Mouse (Mus musculus) embryonic facial prominence, embryonic 12.5 days (tissue): ENCODE results near the gene Pitpnc1. TPM values are rescaled to one million over a fixed set of nuclear protein-coding genes. Genes with fewer than 3 reads are reported as not detected.

Experiments used
- ATAC-seq: fragments of 200-750 bp; cut with Nextera tagmentation; 2 replicates; pipeline ENCODE4 v1.8.0; 2017; ENCODE audit not compliant: insufficient number of reproducible peaks, insufficient read depth, low FRiP score, low TSS enrichment
- H3K27ac ChIP-seq: fragments of 300-500 bp; sonication (generic); 2 replicates; pipeline ENCODE4 v1.5.1; 2016; ENCODE audit warnings: mild to moderate bottlenecking
- H3K27me3 ChIP-seq: fragments of 300-500 bp; sonication (generic); 2 replicates; pipeline ENCODE4 v1.6.1; 2016; ENCODE audit warnings: mild to moderate bottlenecking, moderate library complexity
- H3K36me3 ChIP-seq: fragments of 300-500 bp; sonication (generic); 2 replicates; pipeline ENCODE4 v1.6.1; 2016; ENCODE audit warnings: mild to moderate bottlenecking
- H3K4me1 ChIP-seq: fragments of 300-500 bp; sonication (generic); 2 replicates; pipeline ENCODE4 v1.6.1; 2016
- H3K4me2 ChIP-seq: fragments of 300-500 bp; sonication (generic); replicated peaks from 2 replicates; pipeline ENCODE4 v1.6.1; 2016; ENCODE audit warnings: mild to moderate bottlenecking, moderate library complexity
- H3K4me3 ChIP-seq: fragments of 300-500 bp; sonication (generic); 2 replicates; pipeline ENCODE4 v1.5.1; 2016; ENCODE audit warnings: mild to moderate bottlenecking
- H3K9ac ChIP-seq: fragments of 300-500 bp; sonication (generic); 2 replicates; pipeline ENCODE4 v1.6.1; 2016; ENCODE audit warnings: mild to moderate bottlenecking, moderate library complexity
- H3K9me3 ChIP-seq: fragments of 300-500 bp; sonication (generic); 2 replicates; pipeline ENCODE4 v1.6.1; 2016; ENCODE audit warnings: mild to moderate bottlenecking, moderate library complexity
- WGBS: fragments of 180-500 bp; shearing (Covaris S2); methylation state at CpG from one replicate; pipeline ENCODE4 v1.1.7; 2016; 5-methylcytosine and 5-hydroxymethylcytosine counted together
- polyA plus RNA-seq: library from polyadenylated mRNA; unstranded; fragments of >200 nt; fragmentation: Nextera tagmentation; extraction: Ambion mirVana; gene quantifications from 2 replicates; pipeline ENCODE4 v1.2.1, GENCODE M21; 2016

Gene Pitpnc1
- polyA plus RNA-seq, 1 experiment from 2014 or later, result 36.3 TPM

DNA sequence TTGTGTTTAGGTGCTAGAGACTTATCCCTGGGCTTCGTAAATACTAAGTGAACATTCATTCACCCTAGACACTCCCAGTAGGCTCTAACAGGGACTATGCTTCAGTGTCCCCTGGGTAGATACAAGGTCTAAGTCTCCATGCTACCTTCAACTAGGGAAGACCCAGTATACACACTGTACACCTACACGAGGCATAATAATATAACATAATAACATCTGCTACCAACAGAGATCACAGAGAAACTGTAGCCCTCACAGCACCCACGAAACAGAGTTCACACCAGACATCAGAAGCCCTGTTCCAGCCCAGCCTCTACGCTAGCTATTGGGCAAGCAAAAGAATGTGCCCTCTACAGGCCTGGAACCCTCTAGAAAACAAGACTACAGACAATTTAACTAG, 5.5 kb downstream of the Pitpnc1 start:
- peaks cover 16% of the 10 kb centered on the region for H3K4me1 ChIP-seq

DNA sequence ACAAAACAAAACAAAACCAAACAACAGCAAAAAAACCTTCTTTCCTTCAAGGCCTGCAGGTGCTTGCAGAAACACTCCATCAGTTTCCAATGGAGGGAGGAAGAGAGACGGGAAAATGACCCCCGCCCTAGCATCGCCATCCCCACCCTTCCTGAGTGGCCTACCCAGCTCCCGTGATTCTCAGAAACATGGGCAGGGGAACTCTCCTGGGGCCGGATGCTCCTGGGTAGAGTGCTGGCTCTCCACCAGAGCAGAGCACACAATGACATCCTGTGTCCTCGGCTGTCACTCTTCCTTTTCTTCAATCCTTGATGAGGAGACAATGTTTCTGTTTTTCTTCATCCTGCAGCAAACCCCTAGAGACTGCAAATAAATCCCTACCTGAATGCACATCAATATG, 6.4 kb downstream of the Pitpnc1 start:
- Histone ChIP-seq H3K27me3 (no peaks in the 10 kb centered on the region), H3K4me2 (no peak overlapping the region), H3K4me1 (peaks cover 16% of the 10 kb centered on the region), H3K27ac (no peak overlapping the region), H3K9me3 (no peaks in the 10 kb centered on the region), H3K4me3 (no peak overlapping the region), H3K9ac (no peak overlapping the region), H3K36me3 (no peaks in the 10 kb centered on the region)
- 40% methylated on average over 6 of the region's 6 CpGs for WGBS
- no peak for ATAC-seq

More for the DNA sequence above, 5.5 kb downstream of the Pitpnc1 start:
- no peak overlapping the region for H3K4me3 ChIP-seq
- no peaks in the 10 kb centered on the region for H3K27me3 ChIP-seq
- H3K36me3 ChIP-seq, result no peaks in the 10 kb centered on the region
- H3K9ac ChIP-seq, result no peak overlapping the region
- ATAC-seq, result no peak
- no peaks in the 10 kb centered on the region for H3K9me3 ChIP-seq
- H3K27ac ChIP-seq, result no peak overlapping the region
- 92% methylated on average over 4 of the region's 4 CpGs for WGBS
- no peak overlapping the region for H3K4me2 ChIP-seq

DNA sequence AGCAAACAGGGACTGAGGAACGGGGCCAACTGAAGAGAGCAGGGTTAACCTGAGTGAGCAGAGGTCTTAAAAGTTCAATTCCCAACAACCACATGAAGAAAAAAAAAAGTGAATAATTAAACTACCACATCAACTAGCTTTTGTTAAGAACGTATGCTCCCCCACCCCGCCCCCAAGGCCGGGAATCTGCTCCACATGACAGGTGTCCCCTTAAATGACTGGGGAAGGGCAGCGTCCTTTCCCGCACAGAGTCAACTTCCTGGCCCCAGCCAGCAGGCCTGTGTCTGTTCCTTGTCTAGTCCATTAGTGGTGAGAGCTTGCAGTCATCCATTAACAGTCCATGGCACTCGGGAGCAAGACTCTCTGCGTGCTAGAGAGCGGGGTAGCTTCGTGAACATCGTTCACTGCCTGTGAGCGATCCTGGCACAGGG, 7.2 kb downstream of the Pitpnc1 start:
- H3K36me3 ChIP-seq, result no peaks in the 10 kb centered on the region
- no peaks in the 10 kb centered on the region for H3K9me3 ChIP-seq
- H3K4me3 ChIP-seq, result no peak overlapping the region
- H3K4me1 ChIP-seq, result peaks cover 12% of the 10 kb centered on the region
- 86% methylated on average over 12 of the region's 12 CpGs for WGBS
- H3K27ac ChIP-seq, result no peak overlapping the region
- no peak overlapping the region for H3K9ac ChIP-seq
- H3K4me2 ChIP-seq, result no peak overlapping the region
- no peaks in the 10 kb centered on the region for H3K27me3 ChIP-seq
- ATAC-seq, result no peak

DNA sequence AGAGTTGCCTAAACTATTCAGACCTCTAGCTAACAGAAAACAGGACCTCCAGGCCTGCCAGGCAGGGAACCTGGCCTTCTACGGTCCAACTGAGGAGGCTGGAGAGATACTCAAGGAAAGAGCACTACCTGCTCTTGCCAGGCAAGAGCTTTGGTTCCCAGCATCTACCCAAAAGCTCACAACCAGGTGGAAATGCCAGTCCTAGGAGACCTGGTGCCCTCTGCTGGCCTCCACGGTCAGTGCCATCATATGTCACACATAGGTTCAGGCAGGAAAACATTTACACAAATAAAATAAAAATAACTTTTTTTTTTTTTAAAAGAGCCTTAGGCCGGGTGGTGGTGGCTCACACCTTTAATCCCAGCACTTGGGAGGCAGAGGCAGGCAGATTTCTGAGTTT, 8.0 kb downstream of the Pitpnc1 start:
- no peak overlapping the region for H3K4me3 ChIP-seq
- H3K27me3 ChIP-seq, result no peaks in the 10 kb centered on the region
- WGBS, result 93% methylated on average over 3 of the region's 3 CpGs

DNA sequence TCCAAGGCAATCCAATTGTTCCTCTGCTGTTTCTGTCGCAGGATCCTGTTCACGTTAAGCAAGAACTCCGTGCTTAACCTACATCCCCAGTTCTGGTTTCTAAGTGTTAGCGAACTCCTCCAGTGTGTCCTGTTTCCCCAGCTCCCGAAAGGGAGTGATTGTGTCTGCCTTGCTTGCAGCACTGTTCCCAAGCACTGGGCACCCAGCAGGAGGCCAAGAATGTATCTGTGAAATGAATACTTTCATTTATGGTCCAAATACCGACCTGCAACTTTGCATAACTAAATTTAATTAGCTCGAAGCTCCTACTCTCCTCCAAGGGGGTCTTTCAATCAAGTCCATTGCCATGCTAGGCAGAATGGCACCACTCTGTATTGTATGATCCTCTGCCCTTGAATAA, 10.7 kb downstream of the Pitpnc1 start:
- Histone ChIP-seq H3K4me2 (no peak overlapping the region), H3K9me3 (no peaks in the 10 kb centered on the region), H3K27me3 (no peaks in the 10 kb centered on the region), H3K36me3 (no peaks in the 10 kb centered on the region), H3K4me1 (no peaks in the 10 kb centered on the region), H3K9ac (no peak overlapping the region), H3K4me3 (no peak overlapping the region), H3K27ac (no peak overlapping the region)
- no peak for ATAC-seq
- WGBS, result 73% methylated on average over 7 of the region's 7 CpGs

More for the DNA sequence above, 8.0 kb downstream of the Pitpnc1 start:
- no peaks in the 10 kb centered on the region for H3K36me3 ChIP-seq
- H3K9me3 ChIP-seq, result no peaks in the 10 kb centered on the region
- H3K9ac ChIP-seq, result no peak overlapping the region
- ATAC-seq, result no peak
- H3K4me1 ChIP-seq, result peaks cover 7% of the 10 kb centered on the region; the same call in 1 of the 2 replicates
- H3K4me2 ChIP-seq, result no peak overlapping the region
- H3K27ac ChIP-seq, result no peak overlapping the region

DNA sequence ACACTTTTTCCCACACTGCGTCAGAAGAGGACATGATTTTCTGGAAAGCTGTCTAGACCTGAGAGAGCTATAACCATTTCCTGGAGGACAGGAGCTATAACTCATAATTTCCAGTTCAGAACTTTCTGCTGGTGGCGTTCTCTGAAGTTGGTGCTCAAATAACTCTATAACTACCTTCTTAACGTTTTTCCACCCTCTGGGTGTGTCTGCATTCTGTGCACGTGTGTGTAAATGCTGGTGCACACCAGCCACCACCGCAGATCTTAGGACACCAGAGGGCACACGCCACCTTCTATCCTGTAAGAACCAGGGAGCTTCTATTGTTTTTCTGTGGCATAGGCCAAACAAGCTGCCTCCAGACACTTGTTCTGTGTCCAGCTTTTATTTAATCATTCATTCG, 11.5 kb downstream of the Pitpnc1 start:
- H3K4me1 ChIP-seq, result no peaks in the 10 kb centered on the region
- H3K9me3 ChIP-seq, result no peaks in the 10 kb centered on the region
- 87% methylated on average over 7 of the region's 7 CpGs for WGBS
- ATAC-seq, result no peak
- H3K4me3 ChIP-seq, result no peak overlapping the region
- no peak overlapping the region for H3K9ac ChIP-seq
- no peaks in the 10 kb centered on the region for H3K27me3 ChIP-seq
- no peak overlapping the region for H3K4me2 ChIP-seq
- peaks cover under 1% of the 10 kb centered on the region; the same call in 1 of the 2 replicates for H3K36me3 ChIP-seq
- H3K27ac ChIP-seq, result no peak overlapping the region

DNA sequence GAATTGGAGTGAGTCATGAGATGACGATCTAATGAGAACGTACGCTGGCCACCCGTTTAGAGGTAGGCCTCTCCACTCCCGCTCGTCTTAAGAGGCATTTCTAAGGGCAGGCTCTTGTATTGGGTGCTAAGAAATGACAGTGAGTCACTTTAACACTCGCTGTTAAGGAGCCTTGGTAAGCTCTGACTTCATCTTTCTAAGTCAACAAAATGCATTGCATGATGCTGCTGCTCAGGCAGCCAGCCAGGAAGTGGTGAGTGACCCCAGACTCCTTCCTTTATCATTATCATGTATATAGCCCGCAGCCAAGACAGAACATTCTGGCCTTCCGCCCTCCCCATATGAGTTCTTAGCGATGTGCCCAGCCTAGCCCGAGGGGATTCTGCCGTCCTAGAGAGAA, 12.2 kb downstream of the Pitpnc1 start:
- no peak overlapping the region for H3K4me2 ChIP-seq
- H3K4me3 ChIP-seq, result no peak overlapping the region
- H3K36me3 ChIP-seq, result peaks cover 7% of the 10 kb centered on the region
- no peaks in the 10 kb centered on the region for H3K4me1 ChIP-seq
- 76% methylated on average over 12 of the region's 12 CpGs for WGBS
- ATAC-seq, result no peak
- H3K9ac ChIP-seq, result no peak overlapping the region
- no peaks in the 10 kb centered on the region for H3K9me3 ChIP-seq
- H3K27ac ChIP-seq, result no peak overlapping the region
- no peaks in the 10 kb centered on the region for H3K27me3 ChIP-seq

DNA sequence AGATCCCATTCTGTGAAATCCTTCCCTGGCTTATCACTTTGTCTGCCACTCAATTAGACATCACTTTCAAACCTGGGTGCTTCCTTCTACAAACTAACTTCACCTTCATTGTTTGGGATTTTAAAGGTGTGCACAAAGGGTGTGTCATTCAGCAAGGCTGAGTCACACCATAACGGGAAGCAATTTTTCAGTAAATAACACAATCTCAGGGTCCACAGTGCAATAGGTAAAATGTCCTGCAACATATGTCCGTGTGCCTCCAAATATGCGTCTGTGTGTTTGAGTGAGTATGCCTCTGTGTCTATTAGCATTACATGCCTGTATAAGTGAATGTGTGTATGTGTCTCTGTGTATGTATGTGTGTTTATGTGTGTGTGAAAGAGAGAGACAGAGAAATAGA, 13.2 kb downstream of the Pitpnc1 start:
- no peak overlapping the region for H3K9ac ChIP-seq
- H3K9me3 ChIP-seq, result no peaks in the 10 kb centered on the region
- no peaks in the 10 kb centered on the region for H3K4me1 ChIP-seq
- no peaks in the 10 kb centered on the region for H3K27me3 ChIP-seq
- H3K4me2 ChIP-seq, result no peak overlapping the region
- 93% methylated on average over 3 of the region's 3 CpGs for WGBS
- no peak overlapping the region for H3K27ac ChIP-seq
- H3K36me3 ChIP-seq, result peaks cover 9% of the 10 kb centered on the region
- ATAC-seq, result no peak
- no peak overlapping the region for H3K4me3 ChIP-seq

DNA sequence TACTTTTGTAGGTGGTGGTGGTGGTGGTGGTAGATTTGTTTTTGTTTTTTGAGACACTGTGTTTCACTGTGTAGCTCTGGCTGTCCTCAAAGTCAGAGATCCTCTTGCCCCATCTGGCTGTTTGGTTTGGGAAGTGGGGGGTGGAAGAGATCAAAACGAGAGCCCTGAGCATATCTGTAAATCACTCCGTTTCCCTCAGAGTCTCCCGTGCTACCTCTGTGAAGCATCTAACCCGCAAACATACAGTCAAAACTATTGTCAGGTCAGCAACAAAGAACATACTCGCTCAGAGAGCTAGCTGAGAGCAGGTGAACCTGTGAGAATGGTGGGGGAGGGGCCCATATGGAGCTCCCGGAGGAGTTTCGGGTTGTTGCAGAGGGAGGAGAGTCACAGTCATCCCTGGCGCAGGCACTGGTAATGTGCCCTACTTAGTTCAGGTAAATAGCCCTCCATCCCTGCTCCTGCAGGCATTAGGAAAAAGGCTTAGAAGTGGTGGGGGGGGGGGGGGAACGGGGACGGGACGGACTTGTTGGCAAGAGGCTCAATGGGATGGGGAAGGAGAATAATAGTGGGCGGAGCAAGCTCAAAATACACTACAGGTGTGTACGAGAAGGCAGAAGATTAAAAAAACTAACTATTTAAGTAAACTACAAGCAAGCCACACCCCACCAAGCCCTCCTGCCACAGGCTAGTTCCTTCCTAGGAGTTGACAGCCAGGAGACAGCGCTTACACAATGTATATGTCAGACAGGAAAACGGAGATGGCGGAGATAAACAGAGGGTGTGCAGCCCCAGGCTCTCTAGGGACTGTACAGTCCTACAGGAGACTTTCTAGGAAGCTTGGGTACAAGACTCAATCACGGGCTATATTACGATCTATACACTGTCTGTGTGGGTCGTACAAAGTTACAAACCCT, 15.7 kb downstream of the Pitpnc1 start:
- ATAC-seq, result 0 out of 2 replicates have a peak, but pooled peaks have one; percentile 35
- Histone ChIP-seq H3K27me3 (no peaks in the 10 kb centered on the region), H3K27ac (no peak overlapping the region), H3K9me3 (no peaks in the 10 kb centered on the region), H3K4me3 (no peak overlapping the region), H3K9ac (no peak overlapping the region), H3K4me2 (peak overlapping the region; percentile 13; the same call in 1 of the 2 replicates), H3K4me1 (no peaks in the 10 kb centered on the region), H3K36me3 (peaks cover 9% of the 10 kb centered on the region)
- WGBS, result 55% methylated on average over 19 of the region's 19 CpGs

DNA sequence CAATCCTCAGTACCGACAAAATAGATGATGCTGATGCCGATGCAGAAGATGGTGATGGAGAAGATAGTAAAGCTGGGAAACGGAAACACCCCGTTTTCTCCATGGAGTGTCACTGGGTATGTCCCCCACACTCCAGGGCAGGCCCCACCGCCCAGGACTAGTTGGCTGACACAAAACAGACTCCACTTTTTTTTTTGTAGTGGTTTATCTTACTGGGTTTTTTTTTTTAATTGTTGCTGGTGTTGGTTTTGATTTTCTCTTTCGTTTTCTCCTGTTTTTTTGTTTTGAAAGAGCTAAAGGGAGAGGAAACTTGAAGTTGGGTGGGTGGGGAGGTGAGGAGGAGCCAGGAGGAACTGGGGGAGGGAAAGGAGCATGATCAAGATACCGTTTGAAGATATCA, 18.4 kb downstream of the Pitpnc1 start:
- no peaks in the 10 kb centered on the region for H3K9me3 ChIP-seq
- no peak overlapping the region for H3K4me2 ChIP-seq
- 0 out of 2 replicates have a peak, but pooled peaks cover 17% of the 10 kb centered on the region for H3K4me1 ChIP-seq
- H3K27ac ChIP-seq, result no peak overlapping the region
- 86% methylated on average over 7 of the region's 7 CpGs for WGBS
- no peak for ATAC-seq
- no peak overlapping the region for H3K9ac ChIP-seq
- H3K4me3 ChIP-seq, result no peak overlapping the region
- H3K27me3 ChIP-seq, result no peaks in the 10 kb centered on the region
- peaks cover 9% of the 10 kb centered on the region for H3K36me3 ChIP-seq

DNA sequence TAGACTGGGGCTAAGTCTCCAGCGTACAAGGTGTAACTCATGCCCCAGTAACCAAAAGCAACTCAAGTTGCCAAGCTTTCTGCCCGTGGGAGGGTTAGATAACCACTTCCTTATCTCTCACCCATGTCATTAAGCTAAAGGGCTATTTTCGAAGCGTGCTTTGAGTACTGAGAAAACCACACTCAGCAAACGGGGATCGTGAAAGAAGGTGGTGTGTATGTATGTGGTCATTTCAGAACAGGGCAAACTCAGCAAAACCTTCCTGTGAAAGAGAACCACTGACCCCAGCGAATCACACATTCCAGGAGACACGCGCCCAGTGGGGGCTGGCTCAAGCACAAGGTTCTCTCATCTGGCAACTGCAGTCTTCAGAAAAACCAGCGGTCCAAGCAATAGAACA, 19.4 kb downstream of the Pitpnc1 start:
- Histone ChIP-seq H3K27ac (no peak overlapping the region), H3K9me3 (no peaks in the 10 kb centered on the region), H3K4me1 (0 out of 2 replicates have a peak, but pooled peaks cover 17% of the 10 kb centered on the region), H3K4me2 (no peak overlapping the region), H3K36me3 (peaks cover 9% of the 10 kb centered on the region), H3K9ac (no peak overlapping the region), H3K27me3 (no peaks in the 10 kb centered on the region), H3K4me3 (no peak overlapping the region)
- ATAC-seq, result no peak
- WGBS, result 91% methylated on average over 10 of the region's 10 CpGs

DNA sequence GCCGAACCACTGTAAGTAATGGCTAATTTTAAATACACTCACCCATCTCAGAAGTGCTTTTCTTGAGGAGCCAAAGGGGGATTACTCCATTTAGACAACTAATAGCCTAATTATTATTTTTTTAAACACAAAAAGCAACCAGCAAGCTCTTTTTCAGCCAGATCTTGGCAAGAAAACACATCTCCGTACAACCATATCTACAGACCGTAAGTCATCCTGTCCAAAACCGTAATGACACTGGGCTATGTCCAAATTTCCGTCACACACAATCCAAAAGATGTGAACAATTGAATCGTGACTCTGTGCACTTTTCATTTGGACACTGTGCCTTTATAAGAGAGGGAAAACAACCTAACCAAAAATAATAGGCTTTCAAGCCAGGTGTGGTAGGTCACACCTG, 20.4 kb downstream of the Pitpnc1 start:
- peaks cover 9% of the 10 kb centered on the region for H3K36me3 ChIP-seq
- no peak overlapping the region for H3K4me3 ChIP-seq
- H3K4me2 ChIP-seq, result no peak overlapping the region
- H3K9me3 ChIP-seq, result no peaks in the 10 kb centered on the region
- H3K27me3 ChIP-seq, result no peaks in the 10 kb centered on the region
- no peak overlapping the region for H3K9ac ChIP-seq
- 89% methylated on average over 6 of the region's 6 CpGs for WGBS
- no peak for ATAC-seq
- H3K27ac ChIP-seq, result 0 out of 2 replicates have a peak overlapping the region, but pooled peaks have one; percentile 13
- 0 out of 2 replicates have a peak, but pooled peaks cover 17% of the 10 kb centered on the region for H3K4me1 ChIP-seq
